Mouse (Mus musculus) CD4-positive, CD25-positive, alpha-beta regulatory T cell, adult 2 months (primary cell): ENCODE measurements around the gene Fbxo33.
"Not testable (repeated sequence)": the region's sequence is repeated elsewhere in the genome, so short reads cannot be mapped to it uniquely, and the experiment has no call there.

Experiments used
- DNase-seq: peaks from one replicate; pipeline ENCODE4 v3.0.0-alpha.2; 2012; ENCODE audit warnings: low read depth, low spot score

The Fbxo33 gene

DNA sequence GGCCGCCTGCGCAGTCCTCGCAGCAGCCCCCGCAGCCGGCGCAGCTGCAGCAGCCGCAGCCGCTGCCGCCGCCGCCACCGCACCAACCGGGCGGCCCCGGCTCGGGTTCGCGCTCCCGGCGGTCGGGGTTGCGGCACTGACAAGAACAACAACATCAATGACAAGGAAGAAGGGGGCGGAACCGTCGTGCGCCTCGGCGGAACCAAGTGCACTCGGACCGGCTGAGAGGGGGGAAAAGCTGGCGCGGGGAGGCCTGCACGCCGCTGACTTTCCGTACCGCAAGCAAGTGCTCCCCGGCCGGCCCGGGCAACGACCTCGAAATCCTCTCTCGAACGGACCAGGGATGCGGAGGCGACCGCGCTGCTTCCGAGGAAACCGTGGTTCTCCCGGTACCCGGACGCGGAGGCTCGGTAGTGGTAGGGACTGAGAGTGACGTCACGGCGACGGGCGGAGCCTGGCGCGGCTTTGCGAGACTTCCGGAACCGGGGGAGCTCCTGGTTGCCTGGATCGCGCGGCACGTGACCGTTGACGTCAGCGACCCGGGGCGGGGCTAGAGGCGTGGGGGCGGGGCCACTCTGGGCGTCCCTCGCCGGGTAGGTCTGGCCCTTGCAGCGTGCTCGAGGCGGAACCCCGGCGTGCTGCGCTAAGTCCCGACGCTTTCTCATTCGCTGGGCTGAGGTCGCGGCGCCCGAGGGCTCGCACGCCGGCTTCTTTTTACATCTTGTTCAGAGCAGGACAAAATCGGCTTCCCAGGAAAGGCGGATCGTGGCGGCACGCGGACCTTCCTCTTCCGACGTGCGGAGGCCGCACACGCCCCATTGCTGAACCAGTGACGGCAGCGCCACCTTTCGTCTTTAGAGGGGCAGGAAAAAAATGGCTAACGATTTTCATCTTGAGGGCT, at the start of gene Fbxo33:
Fbxo33 (minus strand) TSS at position 401 of the 901 bp plus-strand sequence.
- peak; percentile 99 for DNase-seq

DNA sequence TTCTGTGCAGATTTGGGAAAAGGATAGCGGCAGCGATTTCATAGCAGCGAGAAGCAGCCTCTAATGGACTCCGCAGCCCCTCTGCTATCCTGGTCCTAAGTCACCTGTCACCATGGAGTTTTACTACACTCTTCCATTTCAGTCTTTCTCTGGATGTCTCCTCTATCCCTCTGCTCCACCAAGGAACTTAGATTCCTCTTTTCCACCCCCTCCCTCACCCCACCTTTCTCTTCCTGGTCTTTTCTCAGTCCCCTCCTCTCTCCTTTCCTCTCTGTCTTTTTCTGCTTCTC, 46.4 kb upstream of the Fbxo33 start:
- DNase-seq: no peak

DNA sequence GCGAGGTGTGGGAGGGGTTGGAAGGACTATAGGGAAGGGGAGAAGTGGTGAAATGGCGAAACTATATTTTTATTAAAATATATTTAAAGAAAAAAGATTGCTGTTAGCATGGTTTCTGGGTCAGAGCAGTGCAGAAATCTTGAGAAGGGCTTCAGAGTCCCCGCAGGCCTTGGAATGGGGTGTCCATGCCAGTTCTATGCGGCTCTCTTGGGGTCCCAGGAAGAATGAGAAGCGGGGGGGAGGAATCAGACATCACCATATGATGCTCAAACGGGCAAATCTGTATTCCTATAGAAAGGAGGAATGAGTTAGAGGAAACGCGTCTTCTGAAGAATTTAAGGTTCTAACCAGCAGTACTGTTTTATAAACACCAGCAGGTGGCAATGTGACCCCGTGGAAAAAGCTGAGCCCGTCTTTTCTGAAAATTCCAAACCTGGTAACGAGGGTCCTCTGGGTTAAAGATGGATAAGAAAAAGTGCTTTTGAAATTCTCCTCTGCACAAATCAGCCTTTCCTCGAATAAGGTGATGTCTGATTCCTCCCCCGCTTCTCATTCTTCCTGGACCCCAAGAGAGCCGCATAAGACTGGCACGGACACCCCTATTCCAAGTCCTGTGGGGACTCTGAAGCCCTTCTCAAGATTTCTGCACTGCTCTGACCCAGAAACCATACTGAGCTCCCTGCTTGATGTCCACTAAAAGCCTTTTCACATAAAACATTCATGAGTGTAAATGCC, 45.8 kb upstream of the Fbxo33 start:
- no peak for DNase-seq

GRCm38 (mm10) chr12:59262841-59263240, 43.3 kb upstream of the Fbxo33 start:
- DNase-seq: no peak

GRCm38 (mm10) chr12:59260798-59261197, 41.3 kb upstream of the Fbxo33 start:
- DNase-seq: no peak

- no peak for DNase-seq
These were observed 40.8 kb upstream of the Fbxo33 start for GRCm38 (mm10) chr12:59260362-59260761.

DNA sequence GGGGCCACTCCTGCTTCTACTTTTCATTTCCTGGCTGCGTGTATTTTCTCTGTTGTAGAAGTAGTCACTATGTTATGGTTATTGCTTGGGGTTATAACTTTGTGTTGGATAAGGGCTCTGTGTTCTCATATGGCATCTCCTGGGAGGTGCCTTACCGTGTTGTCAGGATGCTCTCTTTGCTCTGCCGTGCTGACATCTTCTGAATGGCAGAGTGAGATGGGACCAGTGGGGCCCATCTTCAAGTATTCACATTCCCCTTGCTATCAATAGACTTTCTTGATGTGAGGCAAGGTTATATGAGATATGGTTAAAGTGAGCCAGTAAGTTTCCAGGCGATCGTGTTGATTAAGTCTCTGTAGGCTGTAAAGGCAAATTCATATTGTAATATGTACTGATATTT, 39.5 kb upstream of the Fbxo33 start:
- no peak for DNase-seq

GRCm38 (mm10) chr12:59250259-59250827, 30.8 kb upstream of the Fbxo33 start:
- DNase-seq: no peak

GRCm38 (mm10) chr12:59248969-59249368, 29.4 kb upstream of the Fbxo33 start:
- no peak for DNase-seq

DNA sequence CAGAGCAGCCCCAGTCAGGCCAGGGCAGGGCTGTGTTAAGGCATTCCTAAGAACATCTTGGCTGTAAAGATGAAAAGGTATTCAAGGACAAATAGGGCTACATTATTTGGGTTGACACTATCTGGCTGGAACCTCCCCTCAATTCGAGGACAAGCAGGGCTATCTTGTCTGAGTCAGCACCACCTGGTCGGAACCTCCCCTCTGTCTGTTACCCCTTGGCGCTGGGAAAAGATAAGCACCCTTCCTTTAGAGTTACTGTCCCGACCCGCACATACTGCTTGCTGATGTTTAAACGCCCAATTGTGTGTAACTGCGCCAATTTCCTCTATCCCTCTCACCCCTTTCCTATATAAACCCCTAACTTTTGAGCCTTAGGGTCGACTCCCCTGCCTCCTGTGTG, 21.5 kb upstream of the Fbxo33 start:
- not testable (repeated sequence) for DNase-seq

GRCm38 (mm10) chr12:59238434-59238833, 18.9 kb upstream of the Fbxo33 start:
- no peak for DNase-seq

- DNase-seq: no peak
These were observed 8.9 kb upstream of the Fbxo33 start for GRCm38 (mm10) chr12:59228401-59228800.

DNA sequence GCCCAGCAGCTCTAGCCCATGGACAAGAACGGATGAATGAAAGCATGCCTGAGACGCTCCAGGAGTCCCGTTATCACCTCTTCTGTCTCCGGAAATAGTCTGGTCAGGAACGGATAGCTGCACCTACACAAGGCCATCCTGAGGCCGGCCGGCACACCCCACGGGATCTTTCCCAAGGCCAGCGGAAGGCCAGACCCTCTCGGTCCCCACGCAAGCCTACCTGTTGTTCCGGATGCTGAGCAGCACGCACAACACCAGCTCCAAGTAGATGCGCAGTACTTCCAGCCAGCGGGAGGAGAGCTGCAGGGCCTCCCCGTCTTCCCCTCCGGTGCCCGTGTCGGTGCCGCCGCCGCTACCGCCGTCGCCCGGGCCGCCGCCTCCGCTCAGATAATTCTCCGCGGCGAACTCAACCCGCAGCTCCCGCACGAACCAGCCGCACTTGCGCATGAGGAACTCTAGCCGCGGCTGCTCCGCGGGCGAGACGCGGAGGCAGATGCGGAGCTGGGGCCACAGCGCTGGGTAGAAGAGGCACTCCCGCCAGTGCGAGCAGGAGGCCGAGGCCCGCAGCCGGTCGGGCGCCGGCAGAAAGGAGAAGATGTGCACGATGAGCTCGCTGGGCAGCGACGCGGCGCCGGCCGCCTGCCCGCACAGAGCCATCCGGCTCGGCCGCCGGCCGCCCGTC, 744 bp downstream of the Fbxo33 start:
- peak; percentile 67 for DNase-seq

GRCm38 (mm10) chr12:59217331-59217730, 2.2 kb downstream of the Fbxo33 start:
- peak; percentile 17 for DNase-seq

GRCm38 (mm10) chr12:59216676-59217266, 2.8 kb downstream of the Fbxo33 start:
- peak; percentile 29 for DNase-seq

DNA sequence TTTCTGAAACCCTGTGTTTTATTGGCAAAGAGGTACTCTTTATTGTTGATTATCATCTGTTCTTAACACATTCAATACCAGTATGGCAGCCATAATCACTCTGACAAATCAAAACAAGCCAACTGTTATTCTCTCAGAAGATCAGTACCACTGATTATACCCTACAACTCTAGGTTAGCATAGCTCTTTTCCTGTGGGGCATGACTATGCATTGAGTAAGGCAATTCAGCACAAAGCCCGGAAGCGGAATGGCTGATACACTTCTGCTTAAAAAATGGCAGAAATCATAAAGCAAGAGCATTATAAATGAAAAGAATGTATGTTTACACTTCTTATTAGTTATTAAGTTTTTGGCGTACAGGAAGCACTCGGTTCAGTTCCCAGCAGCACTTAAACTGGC, 3.3 kb downstream of the Fbxo33 start:
- peak; percentile 61 for DNase-seq

DNA sequence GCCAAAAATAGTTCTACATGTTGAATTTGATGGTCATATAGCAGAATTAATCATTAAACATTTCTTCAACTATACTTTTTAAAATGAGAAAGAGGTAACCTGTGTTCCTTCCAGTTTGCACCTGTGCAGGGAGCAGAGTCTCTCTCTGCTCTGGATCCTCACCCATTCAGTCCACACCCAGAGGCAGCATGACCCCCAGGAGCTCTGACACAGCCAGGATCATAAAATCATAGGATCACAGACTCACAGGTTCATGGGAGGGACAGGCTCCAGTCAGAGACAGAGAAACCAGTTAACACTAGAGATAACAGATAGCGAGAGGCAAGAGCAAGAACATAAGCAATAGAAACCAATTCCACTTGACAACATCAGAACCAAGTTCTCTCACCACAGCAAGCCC, 11.7 kb downstream of the Fbxo33 start:
- no peak for DNase-seq

- DNase-seq: peak; percentile 58
These were observed 12.5 kb downstream of the Fbxo33 start for GRCm38 (mm10) chr12:59207000-59207390.

GRCm38 (mm10) chr12:59206208-59206999, 13.1 kb downstream of the Fbxo33 start:
- peak; percentile 37 for DNase-seq

- DNase-seq: no peak
These were observed 14.0 kb downstream of the Fbxo33 start for GRCm38 (mm10) chr12:59205571-59205970.

GRCm38 (mm10) chr12:59199361-59199760, 20.2 kb downstream of the Fbxo33 start:
- DNase-seq: no peak
